Mouse (Mus musculus) adrenal gland, postnatal 10 days (tissue): ENCODE results near the gene Manba. TPM values are rescaled to one million over a fixed set of nuclear protein-coding genes. Genes with fewer than 3 reads are reported as not detected.
A peak's percentile ranks its signal among the peaks of the same experiment; 100 is the strongest.

ENCODE experiments used
- DNase-seq: peaks from one replicate; pipeline ENCODE4 v3.0.0; 2021; ENCODE audit warnings: mixed read lengths
- total RNA-seq, 2 experiments: library from RNA; stranded (reverse); gene quantifications; 2 replicates each; pipeline ENCODE4 v1.2.3; 2021

The Manba gene
- total RNA-seq, 2 experiments from 2014 or later: 12.9 to 18.6 TPM

- DNase-seq: no peak
Observed at GRCm38 (mm10) chr3:135582246-135582645, 96.8 kb downstream of the Manba start.

- no peak for DNase-seq
Observed at GRCm38 (mm10) chr3:135585482-135585881, 100.1 kb downstream of the Manba start.

- DNase-seq: no peak
Observed at GRCm38 (mm10) chr3:135586060-135586459, 100.6 kb downstream of the Manba start.

GRCm38 (mm10) chr3:135586471-135586880 is 101.1 kb downstream of the Manba start:
- DNase-seq: no peak

- peak; percentile 36 for DNase-seq
Observed at GRCm38 (mm10) chr3:135590471-135590870, 105.1 kb downstream of the Manba start.

- DNase-seq: no peak
Observed at GRCm38 (mm10) chr3:135591376-135591775, 106.0 kb downstream of the Manba start.

- no peak for DNase-seq
Observed at GRCm38 (mm10) chr3:135592011-135592410, 106.6 kb downstream of the Manba start.

GRCm38 (mm10) chr3:135594238-135594917 is 109.0 kb downstream of the Manba start:
- DNase-seq: no peak

- no peak for DNase-seq
Observed at GRCm38 (mm10) chr3:135597014-135597413, 111.6 kb downstream of the Manba start.

- DNase-seq: no peak
Observed at GRCm38 (mm10) chr3:135598355-135598754, 112.9 kb downstream of the Manba start.

GRCm38 (mm10) chr3:135602731-135603130 is 117.3 kb downstream of the Manba start:
- DNase-seq: no peak

GRCm38 (mm10) chr3:135604626-135605417 is 119.4 kb downstream of the Manba start:
- no peak for DNase-seq

GRCm38 (mm10) chr3:135605474-135605873 is 120.1 kb downstream of the Manba start:
- DNase-seq: no peak

- DNase-seq: no peak
Observed at GRCm38 (mm10) chr3:135606592-135606991, 121.2 kb downstream of the Manba start.

- DNase-seq: no peak
Observed at GRCm38 (mm10) chr3:135607021-135607420, 121.6 kb downstream of the Manba start.

GRCm38 (mm10) chr3:135607660-135608473 is 122.5 kb downstream of the Manba start:
- no peak for DNase-seq

- DNase-seq: no peak
Observed at GRCm38 (mm10) chr3:135610221-135610620, 124.8 kb downstream of the Manba start.

GRCm38 (mm10) chr3:135614376-135614775 is 129.0 kb downstream of the Manba start:
- DNase-seq: no peak

GRCm38 (mm10) chr3:135616730-135617129 is 131.3 kb downstream of the Manba start:
- DNase-seq: no peak
